Mouse (Mus musculus) embryonic facial prominence, embryonic 14.5 days (tissue): ENCODE data around the gene Gtf2ird1. TPM values are rescaled to one million over a fixed set of nuclear protein-coding genes. Genes with fewer than 3 reads are reported as not detected.
A peak's percentile ranks its signal among the peaks of the same experiment; 100 is the strongest.
"Not testable (repeated sequence)": the region's sequence is repeated elsewhere in the genome, so short reads cannot be mapped to it uniquely, and the experiment has no call there.

Source experiments
- ATAC-seq: fragments of 200-750 bp; cut with Nextera tagmentation; 2 replicates; pipeline ENCODE4 v1.8.0; 2017; ENCODE audit warnings: low read depth, moderate number of reproducible peaks, moderate TSS enrichment
- DNase-seq: peaks from one replicate; pipeline ENCODE4 v3.0.0-alpha.2; 2015; ENCODE audit warnings: low spot score
- H3K27ac ChIP-seq: fragments of 300-500 bp; sonication (generic); replicated peaks from 2 replicates; pipeline ENCODE4 v1.5.1; 2014; ENCODE audit warnings: low read depth, mild to moderate bottlenecking, low read length, moderate library complexity
- H3K27me3 ChIP-seq: fragments of 300-500 bp; sonication (generic); replicated peaks from 2 replicates; pipeline ENCODE4 v1.6.1; 2014; ENCODE audit warnings: low read length; ENCODE audit not compliant: control insufficient read depth, insufficient read depth
- H3K36me3 ChIP-seq: fragments of 300-500 bp; sonication (generic); 2 replicates; pipeline ENCODE4 v1.6.1; 2014; ENCODE audit warnings: low read length, mixed read lengths; ENCODE audit not compliant: control insufficient read depth, insufficient read depth
- H3K4me1 ChIP-seq: fragments of 300-500 bp; sonication (generic); 2 replicates; pipeline ENCODE4 v1.6.1; 2014; ENCODE audit warnings: antibody characterized with exemption, low read length; ENCODE audit not compliant: control insufficient read depth, insufficient read depth
- H3K4me2 ChIP-seq: fragments of 300-500 bp; sonication (generic); 2 replicates; pipeline ENCODE4 v1.6.1; 2014; ENCODE audit warnings: low read depth, mild to moderate bottlenecking, low read length, moderate library complexity, mixed read lengths
- H3K4me3 ChIP-seq: fragments of 300-500 bp; sonication (generic); 2 replicates; pipeline ENCODE4 v1.5.1; 2014; ENCODE audit warnings: low read depth, mild to moderate bottlenecking, low read length
- H3K9ac ChIP-seq: fragments of 300-500 bp; sonication (generic); 2 replicates; pipeline ENCODE4 v1.6.1; 2014; ENCODE audit warnings: low read depth, mild to moderate bottlenecking, low read length, moderate library complexity, mixed read lengths
- H3K9me3 ChIP-seq: fragments of 300-500 bp; sonication (generic); 2 replicates; pipeline ENCODE4 v1.6.1; 2016; ENCODE audit warnings: low read length; ENCODE audit not compliant: control insufficient read depth
- WGBS: fragments of 180-500 bp; shearing (Covaris S2); extraction: QIAGEN DNeasy Blood & Tissue Kit; methylation state at CpG from one replicate; pipeline ENCODE4 v1.1.7; 2014; 5-methylcytosine and 5-hydroxymethylcytosine counted together
- polyA plus RNA-seq: library from polyadenylated mRNA; unstranded; fragments of >200 nt; fragmentation: Nextera tagmentation; extraction: Ambion mirVana; gene quantifications from 2 replicates; pipeline ENCODE4 v1.2.1, GENCODE M21; 2014

Gene Gtf2ird1
- polyA plus RNA-seq, 1 experiment from 2014 or later = 80.3 TPM

- 91% methylated on average over 1 of the region's 1 CpGs for WGBS
- Histone ChIP-seq H3K9ac (no peak overlapping the region), H3K36me3 (peaks cover 67% of the 10 kb centered on the region), H3K27me3 (no peaks in the 10 kb centered on the region), H3K4me1 (no peaks in the 10 kb centered on the region), H3K4me3 (no peak overlapping the region), H3K4me2 (no peak overlapping the region), H3K9me3 (no peaks in the 10 kb centered on the region), H3K27ac (no peak overlapping the region; the same call in 1 of the 2 replicates)
- DNase-seq = no peak
- no peak for ATAC-seq
Measured at GRCm38 (mm10) chr5:134375256-134375655, 81.3 kb downstream of the Gtf2ird1 start.

- Histone ChIP-seq H3K27me3 (no peaks in the 10 kb centered on the region), H3K9ac (no peak overlapping the region), H3K4me3 (no peak overlapping the region), H3K4me2 (no peak overlapping the region), H3K9me3 (no peaks in the 10 kb centered on the region), H3K27ac (peak overlapping the region; percentile 40; the same call in 1 of the 2 replicates), H3K4me1 (no peaks in the 10 kb centered on the region), H3K36me3 (peaks cover 73% of the 10 kb centered on the region)
- DNase-seq = peak; percentile 37
- ATAC-seq = no peak
Measured at GRCm38 (mm10) chr5:134374546-134374945, 82.0 kb downstream of the Gtf2ird1 start.

GRCm38 (mm10) chr5:134373912-134374488 lies 82.5 kb downstream of the Gtf2ird1 start:
- Histone ChIP-seq H3K4me1 (no peaks in the 10 kb centered on the region), H3K36me3 (peaks cover 79% of the 10 kb centered on the region), H3K27me3 (no peaks in the 10 kb centered on the region), H3K9me3 (no peaks in the 10 kb centered on the region), H3K4me3 (no peak overlapping the region), H3K27ac (peak overlapping the region; percentile 40; the same call in 1 of the 2 replicates), H3K4me2 (no peak overlapping the region), H3K9ac (no peak overlapping the region)
- peak; percentile 49 for DNase-seq
- ATAC-seq = no peak
- WGBS = 66% methylated on average over 9 of the region's 9 CpGs

- Histone ChIP-seq H3K9ac (no peak overlapping the region), H3K4me3 (no peak overlapping the region), H3K4me2 (no peak overlapping the region), H3K27me3 (no peaks in the 10 kb centered on the region), H3K36me3 (peaks cover 83% of the 10 kb centered on the region), H3K9me3 (no peaks in the 10 kb centered on the region), H3K27ac (no peak overlapping the region), H3K4me1 (no peaks in the 10 kb centered on the region)
- ATAC-seq (no peak), DNase-seq (no peak)
- 93% methylated on average over 6 of the region's 6 CpGs for WGBS
Measured at GRCm38 (mm10) chr5:134372926-134373658, 83.4 kb downstream of the Gtf2ird1 start.

GRCm38 (mm10) chr5:134371511-134372289 lies 84.8 kb downstream of the Gtf2ird1 start:
- Histone ChIP-seq H3K4me2 (no peak overlapping the region), H3K4me1 (no peaks in the 10 kb centered on the region), H3K27me3 (no peaks in the 10 kb centered on the region), H3K9ac (no peak overlapping the region), H3K4me3 (no peak overlapping the region), H3K9me3 (no peaks in the 10 kb centered on the region), H3K36me3 (peaks cover 82% of the 10 kb centered on the region), H3K27ac (no peak overlapping the region)
- DNase-seq = no peak
- WGBS = 90% methylated on average over 5 of the region's 5 CpGs
- no peak for ATAC-seq

- H3K4me2 ChIP-seq = no peak overlapping the region
- no peak overlapping the region for H3K9ac ChIP-seq
- no peak overlapping the region for H3K27ac ChIP-seq
- WGBS = 86% methylated on average over 2 of the region's 2 CpGs
- no peak overlapping the region for H3K4me3 ChIP-seq
- no peaks in the 10 kb centered on the region for H3K27me3 ChIP-seq
- peaks cover 82% of the 10 kb centered on the region for H3K36me3 ChIP-seq
- H3K4me1 ChIP-seq = no peaks in the 10 kb centered on the region
- H3K9me3 ChIP-seq = no peaks in the 10 kb centered on the region
- DNase-seq = no peak
- 0 out of 2 replicates have a peak, but pooled peaks have one; percentile 17 for ATAC-seq
Measured at GRCm38 (mm10) chr5:134370831-134371230, 85.7 kb downstream of the Gtf2ird1 start.

- Histone ChIP-seq H3K27ac (no peak overlapping the region), H3K9me3 (no peaks in the 10 kb centered on the region), H3K4me1 (no peaks in the 10 kb centered on the region), H3K4me3 (no peak overlapping the region), H3K9ac (no peak overlapping the region), H3K4me2 (no peak overlapping the region), H3K27me3 (no peaks in the 10 kb centered on the region), H3K36me3 (peaks cover 70% of the 10 kb centered on the region)
- DNase-seq (no peak), ATAC-seq (no peak)
- 90% methylated on average over 4 of the region's 4 CpGs for WGBS
Measured at GRCm38 (mm10) chr5:134359101-134359500, 97.4 kb downstream of the Gtf2ird1 start.

GRCm38 (mm10) chr5:134355372-134355771 lies 101.1 kb downstream of the Gtf2ird1 start:
- not testable (repeated sequence) for H3K27ac ChIP-seq, H3K9ac ChIP-seq, H3K4me2 ChIP-seq, H3K4me3 ChIP-seq, ATAC-seq, H3K27me3 ChIP-seq, H3K9me3 ChIP-seq, DNase-seq
- 93% methylated on average over 4 of the region's 4 CpGs for WGBS
- H3K4me1 ChIP-seq = peaks cover 12% of the 10 kb centered on the region; the same call in 1 of the 2 replicates
- H3K36me3 ChIP-seq = peaks cover 43% of the 10 kb centered on the region
